Mouse (Mus musculus) CH12.LX (cell line): ENCODE measurements around the gene Clint1. TPM values are rescaled to one million over a fixed set of nuclear protein-coding genes. Genes with fewer than 3 reads are reported as not detected.

Source experiments
- DNase-seq: peaks from one replicate; pipeline ENCODE4 v3.0.0-alpha.2; 2013; ENCODE audit errors: extremely low read depth
- H3K27ac ChIP-seq: 2 replicates; pipeline ENCODE4 v1.5.1; 2012; ENCODE audit warnings: low read depth, mild to moderate bottlenecking, control low read depth, moderate library complexity; ENCODE audit not compliant: insufficient read depth
- H3K27me3 ChIP-seq: replicated peaks from 2 replicates; pipeline ENCODE3; 2012; ENCODE audit warnings: inconsistent platforms
- H3K36me3 ChIP-seq, 2 experiments: replicated peaks in 1 of 2; 2 replicates each; pipeline versions ENCODE3 to v1.6.1; 2012; ENCODE audit warnings: inconsistent platforms in 1 of 2, low read length in 1 of 2, mild to moderate bottlenecking in 1 of 2, mixed read lengths in 1 of 2, moderate library complexity in 1 of 2; ENCODE audit not compliant: control insufficient read depth in 1 of 2, insufficient read depth in 1 of 2
- H3K4me1 ChIP-seq, 2 experiments: 2 replicates each; pipeline ENCODE4 v1.6.1; 2012; ENCODE audit warnings: inconsistent platforms in 1 of 2, moderate library complexity in 1 of 2; ENCODE audit not compliant: insufficient read depth in 2 of 2, control insufficient read depth in 1 of 2
- H3K4me2 ChIP-seq: 2 replicates; pipeline ENCODE4 v1.6.1; 2012; ENCODE audit warnings: low read depth, mild to moderate bottlenecking, control low read depth; ENCODE audit not compliant: poor library complexity, insufficient read depth, severe bottlenecking
- H3K4me3 ChIP-seq, 3 experiments: fragments of 150-350 bp in 1 of 3; sonication (generic) in 1 of 3; replicated peaks in 1 of 3; 2 replicates each; pipeline versions ENCODE3 to v1.5.1; 2011 to 2012; ENCODE audit warnings: low read depth in 2 of 3, low read length in 2 of 3, mild to moderate bottlenecking in 2 of 3, moderate library complexity in 2 of 3, control low read depth in 1 of 3, improper control_type of control experiment in 1 of 3, inconsistent platforms in 1 of 3, mixed read lengths in 1 of 3; ENCODE audit not compliant: poor library complexity in 1 of 3
- H3K79me2 ChIP-seq: replicated peaks from 2 replicates; pipeline ENCODE4 v1.6.1; 2012; ENCODE audit warnings: mild to moderate bottlenecking, moderate library complexity; ENCODE audit not compliant: control insufficient read depth, poor library complexity, insufficient read depth, severe bottlenecking; ENCODE audit errors: extremely low read depth
- H3K9ac ChIP-seq: 2 replicates; pipeline ENCODE4 v1.6.1; 2012; ENCODE audit warnings: low read depth, mild to moderate bottlenecking, control low read depth, moderate library complexity; ENCODE audit not compliant: insufficient read depth
- H3K9me3 ChIP-seq: replicated peaks from 2 replicates; pipeline ENCODE3; 2012; ENCODE audit warnings: low read length, inconsistent platforms, mixed read lengths
- BHLHE40 ChIP-seq: IDR thresholded peaks from 2 replicates; pipeline ENCODE4 v1.6.1; 2011; ENCODE audit warnings: mild to moderate bottlenecking, low read depth, low read length, improper control_type of control experiment
- CHD1 ChIP-seq: IDR thresholded peaks from 2 replicates; pipeline ENCODE4 v1.6.1; 2012; ENCODE audit warnings: low read depth, low read length, improper control_type of control experiment, inconsistent platforms
- CTCF ChIP-seq, 2 experiments: IDR thresholded peaks in 1 of 2; conservative IDR thresholded peaks in 1 of 2; 2 replicates each; pipeline ENCODE4 v1.5.1; 2011 to 2012; ENCODE audit warnings: low read depth in 2 of 2, low read length in 2 of 2, improper control_type of control experiment in 1 of 2, inconsistent platforms in 1 of 2, mild to moderate bottlenecking in 1 of 2, moderate library complexity in 1 of 2
- GABPA ChIP-seq: IDR thresholded peaks from 2 replicates; pipeline ENCODE4 v1.6.1; 2012; ENCODE audit warnings: low read depth, low read length, improper control_type of control experiment, inconsistent platforms; ENCODE audit not compliant: insufficient replicate concordance
- JUN ChIP-seq: IDR thresholded peaks from 2 replicates; pipeline ENCODE4 v1.6.1; 2011; ENCODE audit warnings: low read depth, mild to moderate bottlenecking, low read length, improper control_type of control experiment, moderate library complexity; ENCODE audit not compliant: insufficient read depth
- MAFK ChIP-seq: IDR thresholded peaks from 2 replicates; pipeline ENCODE4 v1.6.1; 2011; ENCODE audit warnings: low read length, improper control_type of control experiment; ENCODE audit not compliant: insufficient replicate concordance
- MAX ChIP-seq: IDR thresholded peaks from 2 replicates; pipeline ENCODE4 v1.6.1; 2011; ENCODE audit warnings: low read length, improper control_type of control experiment
- MAZ ChIP-seq: IDR thresholded peaks from 2 replicates; pipeline ENCODE4 v1.6.1; 2012; ENCODE audit warnings: low read depth, mild to moderate bottlenecking, inconsistent platforms, low read length, improper control_type of control experiment, moderate library complexity
- NRF1 ChIP-seq: IDR thresholded peaks from 2 replicates; pipeline ENCODE4 v1.6.1; 2014; ENCODE audit warnings: low read depth, mild to moderate bottlenecking, inconsistent platforms, low read length, improper control_type of control experiment, moderate library complexity
- PAX5 ChIP-seq: IDR thresholded peaks from 2 replicates; pipeline ENCODE4 v1.6.1; 2012; ENCODE audit warnings: low read length, inconsistent platforms, mixed read lengths
- RAD21 ChIP-seq: IDR thresholded peaks from 2 replicates; pipeline ENCODE4 v1.6.1; 2011; ENCODE audit warnings: low read depth, mild to moderate bottlenecking, low read length, improper control_type of control experiment, moderate library complexity
- RCOR1 ChIP-seq: conservative IDR thresholded peaks from 2 replicates; pipeline ENCODE4 v1.6.1; 2012; ENCODE audit warnings: low read depth, mild to moderate bottlenecking, inconsistent platforms, low read length, improper control_type of control experiment
- SIN3A ChIP-seq: IDR thresholded peaks from 2 replicates; pipeline ENCODE4 v1.6.1; 2012; ENCODE audit warnings: low read length, improper control_type of control experiment, inconsistent platforms
- SMC3 ChIP-seq: IDR thresholded peaks from 2 replicates; pipeline ENCODE4 v1.6.1; 2011; ENCODE audit warnings: low read depth, low read length, improper control_type of control experiment
- TCF12 ChIP-seq: IDR thresholded peaks from 2 replicates; pipeline ENCODE4 v1.6.1; 2014; ENCODE audit warnings: low read depth, mild to moderate bottlenecking, inconsistent platforms, low read length, improper control_type of control experiment
- UBTF ChIP-seq: IDR thresholded peaks from 2 replicates; pipeline ENCODE4 v1.6.1; 2012; ENCODE audit warnings: low read depth, mild to moderate bottlenecking, inconsistent platforms, low read length, improper control_type of control experiment, moderate library complexity
- USF2 ChIP-seq: conservative IDR thresholded peaks from 2 replicates; pipeline ENCODE4 v1.6.1; 2011; ENCODE audit warnings: low read depth, low read length, improper control_type of control experiment
- ZMIZ1 ChIP-seq: IDR thresholded peaks from 2 replicates; pipeline ENCODE4 v1.6.1; 2012; ENCODE audit warnings: low read depth, mild to moderate bottlenecking, inconsistent platforms, low read length, improper control_type of control experiment
- ZNF384 ChIP-seq: IDR thresholded peaks from 2 replicates; pipeline ENCODE4 v1.6.1; 2012; ENCODE audit warnings: low read depth, low read length, improper control_type of control experiment, inconsistent platforms
- dilution Hi-C: fragments of 300-500 bp; cut with MboI; formaldehyde crosslinking; loops from 2 replicates; pipeline ENCODE4 v1.14.3; 2020; ENCODE audit warnings: low sequenced_read_pairs; ENCODE audit not compliant: extremely low pct_unique_long_range_greater_than_20kb, extremely low pct_ligation_motif_present
- in situ Hi-C: fragments of 300-500 bp; cut with MboI; formaldehyde crosslinking; loops from 3 replicates; pipeline ENCODE4 v1.14.3; 2019; ENCODE audit warnings: low sequenced_read_pairs, low pct_ligation_motif_present, low pct_unique_long_range_greater_than_20kb, mixed read lengths
- polyA plus RNA-seq: library from polyadenylated mRNA; unstranded; fragments of >175 nt; gene quantifications from 2 replicates; pipeline ENCODE4 v1.2.1, GENCODE M21; 2012; ENCODE audit warnings: low read depth; ENCODE audit not compliant: insufficient read length
- total RNA-seq, 2 experiments: library from RNA; depleted of rRNA; stranded (reverse); fragments of 300-350 nt in 1 of 2; fragments of >200 nt in 1 of 2; gene quantifications; 2 replicates each; pipeline ENCODE4 v1.2.3; 2012 to 2014

Clint1 gene
- total and polyA plus RNA-seq, 3 experiments, result 54.1 to 137 (median 98.5) TPM

DNA sequence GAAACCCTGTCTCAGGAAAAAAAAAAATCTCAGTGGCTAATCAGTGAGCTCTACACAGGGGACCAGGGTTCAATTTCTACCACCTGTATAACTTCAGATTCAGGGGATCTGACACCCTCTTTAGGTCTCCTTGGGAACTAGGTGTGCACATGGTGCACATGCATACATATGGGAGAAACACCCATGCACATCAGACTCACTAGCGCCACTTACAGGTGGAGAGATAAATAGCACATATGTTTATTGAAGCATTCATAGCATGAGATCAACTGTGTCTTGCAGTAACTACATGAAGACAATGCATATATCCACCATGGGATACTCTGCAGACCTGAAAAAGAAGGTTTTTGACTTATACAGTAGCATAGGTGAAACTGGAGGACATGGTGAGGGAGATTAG, 21.8 kb downstream of the Clint1 start:
- Histone ChIP-seq H3K4me1 (peaks cover 0 to 31% of the 10 kb centered on the region in 2 experiments; a peak in 2 of 4 replicates), H3K79me2 (peaks cover 35% of the 10 kb centered on the region), H3K9me3 (no peaks in the 10 kb centered on the region), H3K36me3 (peaks cover 10 to 75% of the 10 kb centered on the region in 2 experiments)
- dilution Hi-C loops, result no loop called here
- TF ChIP-seq TCF12 (no peak), JUN (no peak), CHD1 (no peak), PAX5 (no peak), ZMIZ1 (no peak), RAD21 (peak; percentile 29), NRF1 (no peak), ZNF384 (no peak), CTCF (conservative IDR thresholded peaks at IDR 0.05 in 1 of 2, IDR thresholded peaks at IDR 0.05 in 1 of 2; ENCODE audit: low read depth in 2 of 2, low read length in 2 of 2) (peak; percentile 55 to 81), SMC3 (no peak), BHLHE40 (no peak), GABPA (no peak), USF2 (no peak), UBTF (no peak), SIN3A (no peak), MAZ (no peak), MAX (no peak)
- TF ChIP-seq, all 38 proteins: peak for 2
- H3K27me3 ChIP-seq, result no peaks in the 10 kb centered on the region
- no peak overlapping the region for H3K27ac ChIP-seq
- H3K4me2 ChIP-seq, result no peak overlapping the region
- in situ Hi-C loops, result no loop called here
- H3K4me3 ChIP-seq, result no peak overlapping the region
- no peak overlapping the region for H3K9ac ChIP-seq
- DNase-seq, result peak; percentile 61

DNA sequence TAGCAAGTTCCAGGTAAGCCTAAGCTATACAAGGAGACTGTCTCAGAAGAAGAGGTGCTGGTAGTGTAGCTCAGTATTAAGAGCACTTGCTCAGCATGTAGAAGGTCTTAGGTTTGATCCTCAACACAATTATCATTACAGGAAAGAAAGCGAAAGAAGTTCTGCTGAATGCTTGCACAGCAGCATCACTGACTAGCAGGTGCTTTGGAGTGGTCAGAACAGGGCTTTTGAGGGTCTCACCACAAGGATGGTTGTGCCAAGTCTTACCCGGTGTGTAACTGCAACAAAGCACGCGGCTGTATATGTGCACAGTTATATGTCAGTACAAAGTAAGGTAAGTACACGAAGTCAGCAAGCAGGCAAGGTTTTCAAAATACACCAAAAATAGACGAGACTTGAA, 22.4 kb downstream of the Clint1 start:
- H3K27ac ChIP-seq, result no peak overlapping the region
- in situ Hi-C loops, result no loop called here
- no peak overlapping the region for H3K9ac ChIP-seq
- dilution Hi-C loops, result no loop called here
- DNase-seq, result no peak
- no peaks in the 10 kb centered on the region for H3K9me3 ChIP-seq
- H3K36me3 ChIP-seq, result peaks cover 10 to 76% of the 10 kb centered on the region in 2 experiments
- H3K4me3 ChIP-seq, result no peak overlapping the region
- H3K4me1 ChIP-seq, result peaks cover 0 to 31% of the 10 kb centered on the region in 2 experiments; a peak in 2 of 4 replicates
- no peaks in the 10 kb centered on the region for H3K27me3 ChIP-seq
- no peak for TF ChIP-seq RAD21
- TF ChIP-seq PAX5, result no peak
- no peak for TF ChIP-seq RCOR1
- no peak for TF ChIP-seq MAFK
- H3K79me2 ChIP-seq, result peaks cover 31% of the 10 kb centered on the region
- H3K4me2 ChIP-seq, result no peak overlapping the region
